Mouse (Mus musculus): ENCODE results near the gene Hist2h3c2. TPM values are rescaled to one million over a fixed set of nuclear protein-coding genes. Genes with fewer than 3 reads are reported as not detected.
"Not testable (repeated sequence)": the region's sequence is repeated elsewhere in the genome, so short reads cannot be mapped to it uniquely, and the experiment has no call there.

Hist2h3c2 gene
- total and polyA plus RNA-seq, 3 experiments = 1.3 to 1,173 (median 15.3) TPM

DNA sequence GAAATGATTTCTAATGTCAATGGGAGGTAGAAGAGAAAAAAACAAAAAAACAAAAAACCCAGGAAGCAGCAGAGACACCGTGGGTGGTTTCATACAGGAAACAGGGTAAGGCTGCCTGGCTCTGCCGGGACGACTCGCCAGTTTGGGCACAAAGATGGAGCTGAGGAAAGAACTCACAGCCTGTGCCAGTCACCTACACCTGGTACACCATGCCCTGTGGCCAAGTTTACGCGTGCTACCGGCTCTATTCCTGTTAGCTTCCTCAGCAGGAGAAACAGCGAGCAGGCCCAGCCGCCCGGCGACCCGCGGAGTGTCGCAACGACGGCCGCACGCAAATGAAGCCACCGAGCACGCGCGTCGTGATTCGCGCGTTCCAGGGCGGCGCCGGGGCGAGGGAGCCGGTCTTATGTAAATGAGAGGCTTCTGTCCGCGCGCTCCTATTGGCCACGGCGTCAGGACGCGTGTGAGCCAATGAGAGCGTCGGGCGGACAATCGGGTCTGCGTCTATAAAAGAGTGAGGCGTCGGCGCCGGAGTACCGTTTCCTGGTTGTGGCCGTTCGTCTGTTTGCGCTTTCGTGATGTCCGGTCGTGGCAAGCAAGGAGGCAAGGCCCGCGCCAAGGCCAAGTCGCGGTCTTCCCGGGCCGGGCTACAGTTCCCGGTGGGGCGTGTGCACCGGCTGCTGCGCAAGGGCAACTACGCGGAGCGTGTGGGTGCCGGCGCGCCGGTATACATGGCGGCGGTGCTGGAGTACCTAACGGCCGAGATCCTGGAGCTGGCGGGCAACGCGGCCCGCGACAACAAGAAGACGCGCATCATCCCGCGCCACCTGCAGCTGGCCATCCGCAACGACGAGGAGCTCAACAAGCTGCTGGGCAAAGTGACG is 6.3 kb upstream of the Hist2h3c2 start, which contains the start of gene Hist2h2aa1:
Gene Hist2h2aa1 (plus strand): TSS at position 495 of the 884 bp plus-strand sequence.
- H3K79me2 ChIP-seq (replicated peaks; ENCODE audit: control insufficient read depth, extremely low read depth, insufficient read depth, poor library complexity, severe bottlenecking); in situ Hi-C loops (cut with MboI; ENCODE audit: low pct_ligation_motif_present, low pct_unique_long_range_greater_than_20kb, low sequenced_read_pairs); dilution Hi-C loops (cut with MboI; ENCODE audit: extremely low pct_ligation_motif_present, extremely low pct_unique_long_range_greater_than_20kb, low sequenced_read_pairs); H3K36me3 ChIP-seq (replicated peaks in 1 of 2; ENCODE audit: control insufficient read depth in 1 of 2, insufficient read depth in 1 of 2, low read length in 1 of 2); H3K9me3 ChIP-seq (replicated peaks; ENCODE audit: low read length); H3K27me3 ChIP-seq (replicated peaks): not testable (repeated sequence)
- Histone ChIP-seq H3K4me3 (replicated peaks in 1 of 3; ENCODE audit: low read depth in 2 of 3, low read length in 2 of 3, poor library complexity in 1 of 3) (peak within 1 kb of the TSS; percentile 66 to 73 (median 69)), H3K27ac (ENCODE audit: insufficient read depth, low read depth) (peak within 1 kb of the TSS; percentile 95), H3K4me2 (ENCODE audit: insufficient read depth, low read depth, poor library complexity, severe bottlenecking) (peak within 1 kb of the TSS; percentile 59), H3K9ac (ENCODE audit: insufficient read depth, low read depth) (peak within 1 kb of the TSS; percentile 87), H3K4me1 (ENCODE audit: control insufficient read depth in 1 of 2, insufficient read depth in 2 of 2) (peaks cover 10 to 36% of the 10 kb centered on the region in 2 experiments)
- TF ChIP-seq ZNF384 (IDR thresholded peaks at IDR 0.05; ENCODE audit: low read depth, low read length) (peak; percentile 81), ZMIZ1 (IDR thresholded peaks at IDR 0.05; ENCODE audit: low read depth, low read length) (peak; percentile 64), ELF1 (IDR thresholded peaks at IDR 0.05; ENCODE audit: low read depth, low read length) (peak; percentile 66; the same call in 1 of the 2 replicates), NRF1 (IDR thresholded peaks at IDR 0.05; ENCODE audit: low read depth, low read length) (peak; percentile 52), TCF12 (IDR thresholded peaks at IDR 0.05; ENCODE audit: low read depth, low read length) (peak; percentile 85), BHLHE40 (IDR thresholded peaks at IDR 0.05; ENCODE audit: low read depth, low read length) (0 out of 2 replicates have a peak, but pooled peaks have one; percentile 19), MXI1 (IDR thresholded peaks at IDR 0.05; ENCODE audit: low read depth, low read length) (peak; percentile 75), TBP (conservative IDR thresholded peaks at IDR 0.05; ENCODE audit: low read depth, low read length) (0 out of 2 replicates have a peak, but pooled peaks have one; percentile 57), POLR2A (IDR thresholded peaks at IDR 0.05; ENCODE audit: low read depth, low read length) (peak; percentile 67), HCFC1 (IDR thresholded peaks at IDR 0.05; ENCODE audit: low read depth, low read length) (peak; percentile 11), NELFE (IDR thresholded peaks at IDR 0.05; ENCODE audit: low read depth, low read length) (0 out of 2 replicates have a peak, but pooled peaks have one; percentile 35)
- peak; percentile 72 for DNase-seq (ENCODE audit: extremely low read depth)

- Histone ChIP-seq H3K79me2 (replicated peaks; ENCODE audit: control insufficient read depth, extremely low read depth, insufficient read depth, poor library complexity, severe bottlenecking) (no peaks in the 10 kb centered on the region), H3K27ac (ENCODE audit: insufficient read depth, low read depth) (peak overlapping the region; percentile 95), H3K4me2 (ENCODE audit: insufficient read depth, low read depth, poor library complexity, severe bottlenecking) (peak overlapping the region; percentile 59), H3K4me1 (ENCODE audit: control insufficient read depth in 1 of 2, insufficient read depth in 2 of 2) (peaks cover 10 to 36% of the 10 kb centered on the region in 2 experiments), H3K4me3 (replicated peaks in 1 of 3; ENCODE audit: low read depth in 2 of 3, low read length in 2 of 3, poor library complexity in 1 of 3) (peak overlapping the region; percentile 65 to 73 (median 66)), H3K9me3 (replicated peaks; ENCODE audit: low read length) (no peaks in the 10 kb centered on the region), H3K27me3 (replicated peaks) (no peaks in the 10 kb centered on the region), H3K9ac (ENCODE audit: insufficient read depth, low read depth) (peak overlapping the region; percentile 87), H3K36me3 (replicated peaks in 1 of 2; ENCODE audit: control insufficient read depth in 1 of 2, insufficient read depth in 1 of 2, low read length in 1 of 2) (no peaks in the 10 kb centered on the region)
- dilution Hi-C loops (cut with MboI; ENCODE audit: extremely low pct_ligation_motif_present, extremely low pct_unique_long_range_greater_than_20kb, low sequenced_read_pairs) = no loop called here
- in situ Hi-C loops (cut with MboI; ENCODE audit: low pct_ligation_motif_present, low pct_unique_long_range_greater_than_20kb, low sequenced_read_pairs) = no loop called here
- peak; percentile 54 for DNase-seq (ENCODE audit: extremely low read depth)
- TF ChIP-seq MXI1 (IDR thresholded peaks at IDR 0.05; ENCODE audit: low read depth, low read length) = peak; percentile 92
- no peak for TF ChIP-seq PAX5 (IDR thresholded peaks at IDR 0.05; ENCODE audit: low read length)
- TF ChIP-seq ETS1 (conservative IDR thresholded peaks at IDR 0.05; ENCODE audit: low read depth, low read length) = no peak
- TF ChIP-seq SIN3A (IDR thresholded peaks at IDR 0.05; ENCODE audit: low read length) = peak; percentile 52; the same call in 1 of the 2 replicates
- TF ChIP-seq MAFK (IDR thresholded peaks at IDR 0.05; ENCODE audit: insufficient replicate concordance, low read length) = no peak
- TF ChIP-seq KAT2A (IDR thresholded peaks at IDR 0.05; ENCODE audit: insufficient replicate concordance, low read length) = no peak
- TF ChIP-seq UBTF (IDR thresholded peaks at IDR 0.05; ENCODE audit: low read depth, low read length) = no peak
- no peak for TF ChIP-seq ZNF384 (IDR thresholded peaks at IDR 0.05; ENCODE audit: low read depth, low read length)
- TF ChIP-seq MAX (IDR thresholded peaks at IDR 0.05; ENCODE audit: low read length) = peak; percentile 54
- no peak for TF ChIP-seq ZKSCAN1 (IDR thresholded peaks at IDR 0.05; ENCODE audit: borderline replicate concordance, low read depth, low read length)
- peak; percentile 84 for TF ChIP-seq MYC (IDR thresholded peaks at IDR 0.05; ENCODE audit: low read depth, low read length)
- no peak; the same call in 1 of the 2 replicates for TF ChIP-seq HCFC1 (IDR thresholded peaks at IDR 0.05; ENCODE audit: low read depth, low read length)
- TF ChIP-seq POLR2AphosphoS2 (IDR thresholded peaks at IDR 0.05; ENCODE audit: low read depth, low read length) = no peak
- no peak for TF ChIP-seq RAD21 (IDR thresholded peaks at IDR 0.05; ENCODE audit: low read depth, low read length)
- TF ChIP-seq EP300 (IDR thresholded peaks at IDR 0.05; ENCODE audit: low read length) = no peak
- TF ChIP-seq ZC3H11A (IDR thresholded peaks at IDR 0.05; ENCODE audit: low read depth, low read length) = no peak
- TF ChIP-seq CHD2 (IDR thresholded peaks at IDR 0.05; ENCODE audit: low read length) = no peak
- TF ChIP-seq BHLHE40 (IDR thresholded peaks at IDR 0.05; ENCODE audit: low read depth, low read length) = no peak
- TF ChIP-seq CTCF (conservative IDR thresholded peaks at IDR 0.05 in 1 of 2, IDR thresholded peaks at IDR 0.05 in 1 of 2; ENCODE audit: low read depth in 2 of 2, low read length in 2 of 2) = no peak
- peak; percentile 37; the same call in 1 of the 2 replicates for TF ChIP-seq IRF4 (IDR thresholded peaks at IDR 0.05; ENCODE audit: low read depth, low read length)
- TF ChIP-seq GABPA (IDR thresholded peaks at IDR 0.05; ENCODE audit: insufficient replicate concordance, low read depth, low read length) = no peak
- TF ChIP-seq JUN (IDR thresholded peaks at IDR 0.05; ENCODE audit: insufficient read depth, low read depth, low read length) = no peak
Measured at GRCm38 (mm10) chr3:96243921-96244572, 5.1 kb upstream of the Hist2h3c2 start.
